Mouse (Mus musculus): ENCODE measurements at regions not wholly inside any gene's neighbourhood (a gene's known extent, or its start where the extent isn't known, plus 50 kb on each side); places are given as distances from the start of the nearest gene placed in this dataset.
A peak's percentile ranks its signal among the peaks of the same experiment; 100 is the strongest.

GRCm38 (mm10) chr4:54282934-54283333 is 457.1 kb downstream of the Tmem38b start:
- no peak for DNase-seq (ENCODE audit: low spot score in 2 of 2)

DNA sequence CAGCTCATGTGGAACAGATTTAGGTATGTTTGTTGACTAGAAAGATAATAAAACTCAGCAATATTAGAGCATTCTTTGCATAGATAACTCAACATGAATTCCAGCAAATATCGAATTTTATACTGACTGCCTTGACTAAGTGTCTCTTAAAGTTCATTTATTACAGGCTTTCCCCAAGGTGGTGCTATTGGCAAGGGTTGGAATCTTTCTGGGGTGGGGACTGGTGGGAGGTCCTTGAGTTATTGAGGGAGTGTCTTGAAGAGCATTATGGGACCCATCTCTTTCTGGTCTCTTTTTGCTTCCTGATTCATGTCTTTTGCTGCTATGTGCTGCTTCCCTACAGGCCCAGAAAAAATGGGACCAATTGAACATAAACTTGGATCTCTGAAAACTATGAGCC is 488.0 kb downstream of the Tmem38b start:
- no peak for DNase-seq (ENCODE audit: low spot score in 2 of 2)

DNA sequence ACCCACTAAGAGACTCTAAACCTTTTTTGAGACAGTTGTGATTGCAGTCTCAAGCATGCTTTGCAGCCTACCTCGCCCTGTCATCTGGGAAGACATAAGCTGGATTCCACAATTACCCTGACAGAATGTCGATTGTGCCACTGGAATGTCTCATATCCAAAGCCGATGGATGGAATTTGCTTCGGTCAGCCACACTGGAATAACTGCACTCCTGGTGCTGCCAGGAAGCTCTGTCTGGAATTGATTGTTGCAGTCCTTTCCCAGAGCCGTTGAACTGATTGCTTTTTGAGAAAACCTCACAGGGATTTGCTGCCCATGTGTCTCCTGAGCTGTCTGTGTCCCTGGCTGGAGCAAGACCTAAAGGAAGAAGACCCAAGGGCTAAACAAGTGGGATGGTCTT is 499.0 kb downstream of the Tmem38b start:
- DNase-seq (ENCODE audit: low spot score in 2 of 2), result no peak

GRCm38 (mm10) chr4:54328273-54328672 is 502.4 kb downstream of the Tmem38b start:
- no peak for DNase-seq (ENCODE audit: low spot score in 2 of 2)

- no peak for DNase-seq (ENCODE audit: low spot score in 2 of 2)
Observed at GRCm38 (mm10) chr4:54328711-54329427, 503.0 kb downstream of the Tmem38b start.

DNA sequence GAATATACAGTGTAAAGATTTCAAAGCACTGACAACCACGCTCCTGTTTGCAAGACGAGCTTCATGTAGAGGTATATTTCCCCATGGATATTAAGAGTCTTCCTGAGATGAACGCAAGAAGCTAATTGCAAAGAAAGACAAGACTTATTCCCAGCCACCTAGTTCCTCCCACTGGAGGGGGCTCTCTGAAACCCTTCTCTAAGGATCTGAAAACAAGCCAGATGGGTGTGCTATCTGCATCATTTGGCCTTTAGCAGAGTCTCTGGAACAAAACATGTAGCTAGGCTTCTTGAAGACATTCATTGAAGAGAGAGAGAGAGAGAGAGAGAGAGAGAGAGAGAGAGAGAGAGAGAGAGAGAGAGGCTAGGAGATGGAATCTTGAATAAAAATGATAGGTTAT is 504.8 kb downstream of the Tmem38b start:
- no peak for DNase-seq (ENCODE audit: low spot score in 2 of 2)

- DNase-seq (ENCODE audit: low spot score in 2 of 2), result no peak
Observed at GRCm38 (mm10) chr4:54331588-54332211, 505.9 kb downstream of the Tmem38b start.

DNA sequence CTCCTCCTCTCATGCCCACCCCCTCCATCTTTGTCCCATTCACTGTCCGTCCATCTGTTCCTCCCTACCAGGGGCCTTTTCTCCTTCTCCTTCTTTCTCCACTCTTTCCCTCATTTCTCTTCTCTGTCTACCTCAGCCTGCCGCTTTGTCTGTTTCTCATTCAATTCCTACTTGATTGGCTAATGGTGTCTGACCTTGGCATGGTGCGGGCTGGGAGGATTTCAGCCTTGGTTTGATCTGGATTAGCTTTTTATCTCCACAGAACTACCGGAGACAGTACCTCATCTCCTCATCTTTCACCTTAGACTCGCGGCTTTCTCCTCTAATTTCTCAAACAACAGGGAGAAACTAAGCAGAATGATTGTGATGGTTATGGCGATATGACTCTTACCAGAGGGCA is 506.4 kb downstream of the Tmem38b start:
- no peak for DNase-seq (ENCODE audit: low spot score in 2 of 2)

DNA sequence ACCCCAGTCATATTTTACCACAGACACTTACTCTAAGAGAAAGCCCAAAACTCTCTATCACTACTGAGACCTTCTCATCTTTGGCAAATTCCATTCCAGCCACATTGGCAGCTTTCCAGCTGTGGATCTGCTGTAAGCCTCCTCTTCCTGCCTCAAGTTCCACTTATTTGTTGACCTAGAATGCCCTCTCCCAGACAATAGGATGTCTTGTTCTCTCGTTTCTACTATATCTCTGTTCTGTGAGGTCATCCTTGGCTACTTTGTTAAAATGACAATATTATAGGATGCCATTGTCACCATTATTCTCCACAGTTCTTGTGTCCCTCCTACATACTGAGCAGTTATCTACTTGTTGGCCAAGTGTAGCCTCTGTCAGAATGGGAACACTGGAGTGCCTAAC is 512.7 kb downstream of the Tmem38b start:
- no peak for DNase-seq (ENCODE audit: low spot score in 2 of 2)

- DNase-seq (ENCODE audit: low spot score in 2 of 2), result no peak
Observed at GRCm38 (mm10) chr4:54340106-54340505, 514.3 kb downstream of the Tmem38b start.

DNA sequence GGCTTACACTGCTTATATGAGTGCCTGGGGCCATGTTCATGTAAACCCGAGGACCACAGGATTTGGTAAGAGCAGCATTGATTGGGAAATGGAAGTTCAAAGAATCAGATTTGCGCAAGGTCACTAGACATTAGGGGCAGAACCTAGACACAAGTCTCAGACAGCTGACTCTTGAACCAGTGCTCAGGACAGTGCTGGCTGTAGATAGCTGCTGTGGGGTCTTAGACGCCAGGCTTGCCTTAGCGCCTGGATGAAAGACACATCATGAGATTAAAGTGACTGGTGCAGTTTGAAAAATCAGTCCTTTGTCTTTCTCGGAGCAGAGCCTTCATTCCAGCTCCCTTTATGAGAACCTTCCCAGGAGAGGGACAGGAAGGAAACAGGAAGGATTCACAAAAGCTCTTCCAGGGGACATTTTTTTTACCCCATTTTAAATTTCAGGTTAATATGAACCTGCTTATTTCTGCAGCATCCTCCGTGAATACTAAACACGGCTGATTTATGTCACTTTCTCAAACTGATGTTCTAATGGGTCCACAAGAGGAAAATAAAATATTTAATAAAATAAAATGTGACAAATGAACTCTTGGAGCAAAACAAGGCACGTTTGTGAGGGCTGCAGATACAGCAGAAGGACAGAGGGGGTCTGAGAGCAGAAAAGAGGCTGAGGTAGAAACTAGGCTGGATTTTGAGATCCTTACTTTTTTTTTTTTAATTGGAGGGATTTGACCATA is 528.0 kb downstream of the Tmem38b start:
- DNase-seq (ENCODE audit: low spot score in 2 of 2), result no peak

DNA sequence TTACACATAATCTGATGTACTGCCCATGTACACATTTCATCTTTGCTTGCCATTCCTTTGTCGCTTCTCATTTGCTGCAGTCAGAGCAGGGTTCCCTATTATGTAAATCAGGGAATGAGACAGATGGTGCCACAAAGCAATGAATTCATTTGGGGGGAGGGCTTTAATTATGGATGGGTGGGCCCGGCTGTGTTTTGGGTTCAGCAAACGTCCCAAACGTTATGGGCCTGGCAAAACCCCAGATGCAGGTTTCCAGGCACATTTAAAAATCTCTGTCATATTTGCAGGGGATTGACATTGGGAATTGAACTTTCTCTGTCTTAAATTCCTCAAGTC is 528.5 kb downstream of the Tmem38b start:
- no peak for DNase-seq (ENCODE audit: low spot score in 2 of 2)

DNA sequence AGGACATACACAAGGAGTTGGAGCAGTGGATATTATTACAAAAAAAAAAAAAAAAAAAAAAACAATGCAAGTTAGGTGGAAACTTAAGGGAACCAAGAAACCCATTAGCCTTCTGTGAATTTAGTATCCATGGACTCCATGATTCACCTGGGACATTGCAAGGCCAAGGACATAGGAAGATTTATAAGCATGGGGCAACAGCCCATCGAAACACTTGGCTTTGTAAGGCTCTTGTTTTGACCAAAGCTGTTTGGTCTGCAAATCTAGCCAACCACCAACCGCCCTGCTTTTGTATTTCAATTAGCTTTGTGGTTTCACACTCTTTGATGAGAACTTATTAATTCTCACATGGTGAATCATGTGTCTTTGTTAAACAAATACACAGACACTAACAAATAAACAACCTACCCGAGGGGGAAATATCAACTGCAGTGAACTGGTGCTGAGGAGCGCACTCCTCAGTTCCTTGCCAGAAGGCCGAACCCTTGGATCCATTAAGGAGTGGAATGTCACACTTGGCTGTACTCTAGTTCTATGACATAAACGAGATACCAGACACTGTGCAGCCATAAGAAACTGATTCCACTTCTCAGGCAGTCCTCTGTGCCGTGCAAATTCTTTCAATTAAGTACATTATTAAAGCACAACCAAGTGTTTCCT is 529.7 kb downstream of the Tmem38b start:
- DNase-seq (ENCODE audit: low spot score in 2 of 2), result no peak

DNA sequence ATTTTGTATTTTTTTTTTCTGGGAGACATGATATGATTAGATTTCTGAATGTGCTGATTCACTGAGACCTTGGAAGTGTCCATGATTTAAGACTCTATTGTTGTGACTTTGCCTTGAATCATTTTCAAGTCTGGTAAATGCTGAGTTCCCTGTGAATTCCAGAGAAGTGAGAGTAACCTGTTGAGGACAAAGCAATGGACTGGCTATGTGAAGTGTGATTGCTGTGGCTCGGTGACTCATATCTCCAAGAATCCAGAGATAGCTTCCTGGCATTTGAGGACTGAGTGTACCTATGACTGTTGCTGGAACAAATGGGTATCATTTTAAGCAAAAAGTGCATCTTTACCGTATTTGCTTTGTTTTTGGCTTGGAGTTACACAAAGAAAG is 530.2 kb downstream of the Tmem38b start:
- no peak for DNase-seq (ENCODE audit: low spot score in 2 of 2)

DNA sequence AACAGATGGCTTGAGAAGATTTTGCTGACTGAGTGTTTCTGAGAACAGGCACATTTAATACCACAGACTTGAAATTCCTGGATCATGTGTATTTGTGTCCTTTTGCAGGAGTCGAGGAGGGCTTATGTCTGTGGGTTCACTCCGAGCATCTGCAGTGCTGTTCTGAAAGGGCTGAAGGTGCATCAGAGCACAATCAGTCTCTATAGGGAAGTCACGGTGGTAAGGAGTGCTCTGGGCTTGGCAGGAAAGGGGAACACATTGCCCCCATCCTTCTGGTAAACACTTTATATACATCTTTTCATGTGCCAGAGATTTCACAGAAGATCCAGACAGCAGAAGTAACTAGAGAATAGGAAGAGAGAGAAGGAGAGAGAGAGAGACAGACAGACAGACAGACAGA is 545.1 kb downstream of the Tmem38b start:
- DNase-seq (ENCODE audit: low spot score in 2 of 2), result no peak

- no peak for DNase-seq (ENCODE audit: low spot score in 2 of 2)
Observed at GRCm38 (mm10) chr4:54371418-54371957, 545.6 kb downstream of the Tmem38b start.

- no peak for DNase-seq (ENCODE audit: low spot score in 2 of 2)
Observed at GRCm38 (mm10) chr4:54373606-54374005, 547.8 kb downstream of the Tmem38b start.

DNA sequence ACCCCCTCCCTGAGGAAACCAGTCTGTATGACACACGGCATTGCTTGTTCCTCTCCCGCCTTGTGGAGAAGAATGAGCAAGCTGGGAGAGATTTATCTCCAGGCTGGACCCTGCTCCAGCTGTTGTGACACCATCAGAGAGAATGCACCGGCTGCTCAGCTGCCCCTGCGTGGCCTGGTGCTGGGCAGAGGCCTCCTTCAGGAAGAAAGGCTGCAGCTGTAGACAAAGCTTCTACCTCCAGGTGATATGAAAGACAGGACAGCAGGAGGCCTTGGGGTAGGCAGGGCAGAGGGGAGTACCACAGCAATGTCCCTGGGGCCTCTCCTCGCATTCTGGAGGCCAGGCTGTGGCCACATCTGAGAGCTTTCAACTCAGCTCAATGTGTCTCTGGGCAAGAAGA is 548.6 kb downstream of the Tmem38b start:
- DNase-seq (ENCODE audit: low spot score in 2 of 2), result no peak

- DNase-seq (ENCODE audit: low spot score in 2 of 2), result no peak
Observed at GRCm38 (mm10) chr4:54387460-54387859, 557.4 kb upstream of the Zfp462 start.

DNA sequence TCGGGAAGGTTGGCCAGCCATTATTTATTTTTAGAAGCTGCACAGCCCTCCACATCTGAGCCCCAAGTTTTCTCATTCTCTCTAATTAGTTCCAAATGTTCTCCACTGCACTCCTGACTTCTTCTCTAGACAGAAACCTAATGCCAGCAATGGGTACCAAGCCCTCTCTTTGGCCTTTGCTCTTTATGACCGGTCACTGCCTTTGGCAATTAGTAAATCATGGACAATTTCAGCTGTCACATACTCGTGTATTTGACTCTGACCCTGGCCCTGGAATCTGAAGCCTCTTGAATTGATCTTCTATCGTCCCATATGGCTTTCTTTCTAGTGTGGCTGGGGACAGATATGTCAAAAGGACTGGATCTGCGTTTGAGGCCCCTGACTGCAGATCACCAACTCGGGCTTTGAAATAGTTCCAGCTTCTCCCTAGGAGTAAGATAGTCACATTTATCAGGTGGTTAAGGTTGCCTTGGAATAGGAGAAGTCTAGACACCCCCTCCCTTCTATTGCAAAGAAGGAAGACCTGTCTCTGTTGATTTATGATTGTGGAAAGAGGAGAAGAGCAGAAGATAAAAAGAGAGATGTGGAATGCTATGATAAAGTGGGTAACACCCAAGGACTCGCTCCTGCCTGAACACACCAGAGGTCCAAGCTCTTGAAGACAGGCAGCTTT is 553.2 kb upstream of the Zfp462 start:
- no peak for DNase-seq (ENCODE audit: low spot score in 2 of 2)

DNA sequence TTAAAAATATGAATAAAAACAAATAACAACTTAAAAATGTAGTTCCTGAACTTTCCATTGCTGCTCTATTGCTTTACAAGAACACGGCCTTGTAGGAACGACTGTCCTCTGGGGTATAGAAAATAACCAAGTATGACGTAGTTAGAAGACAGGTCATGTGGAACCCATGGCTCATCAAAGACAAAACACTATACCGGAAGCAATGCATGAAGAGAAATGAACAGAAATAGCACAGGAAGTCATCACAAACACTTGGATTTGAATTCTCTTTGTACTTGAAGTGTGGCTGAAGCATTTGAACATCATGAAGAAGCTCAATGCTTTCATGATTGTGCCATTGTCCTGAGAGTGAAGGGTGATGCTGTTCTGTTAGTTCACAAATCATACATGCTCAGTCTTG is 538.7 kb upstream of the Zfp462 start:
- peak in 1 of 2 experiments; percentile 42 for DNase-seq (ENCODE audit: low spot score in 2 of 2)

- peak; percentile 7 to 68 for DNase-seq (ENCODE audit: low spot score in 2 of 2)
Observed at GRCm38 (mm10) chr4:54407930-54408329, 536.9 kb upstream of the Zfp462 start.
